Mouse (Mus musculus): ENCODE results near the gene Vcl. TPM values are rescaled to one million over a fixed set of nuclear protein-coding genes. Genes with fewer than 3 reads are reported as not detected.

Vcl gene
- polyA plus RNA-seq, 1 experiment = 23.9 TPM

- H3K4me3 ChIP-seq (replicated peaks; ENCODE audit: insufficient read depth, low read depth, low read length) = no peak overlapping the region
- no peak overlapping the region for H3K27ac ChIP-seq (ENCODE audit: insufficient read depth, low read length)
- DNase-seq = peak; percentile 15 to 17
- TF ChIP-seq POLR2A (IDR thresholded peaks at IDR 0.05; ENCODE audit: borderline replicate concordance, insufficient read depth, low read length) (no peak), CTCF (IDR thresholded peaks at IDR 0.05; ENCODE audit: borderline replicate concordance, insufficient read depth, low read depth, low read length) (no peak)
- no peaks in the 10 kb centered on the region for H3K27me3 ChIP-seq (ENCODE audit: control insufficient read depth, insufficient read depth, low read length)
- 37% methylated on average over 4 of the region's 4 CpGs for WGBS
- peaks cover 4% of the 10 kb centered on the region; the same call in 1 of the 2 replicates for H3K4me1 ChIP-seq (ENCODE audit: control insufficient read depth, insufficient read depth, low read length)
Observed at GRCm38 (mm10) chr14:20928308-20928685, 901 bp upstream of the Vcl start.

- H3K27ac ChIP-seq (ENCODE audit: insufficient read depth, low read length) = no peak overlapping the region
- 2% methylated on average over 19 of the region's 19 CpGs for WGBS
- DNase-seq = peak in 1 of 2 experiments; percentile 43
- H3K4me1 ChIP-seq (ENCODE audit: control insufficient read depth, insufficient read depth, low read length) = peaks cover 4% of the 10 kb centered on the region; the same call in 1 of the 2 replicates
- H3K4me3 ChIP-seq (replicated peaks; ENCODE audit: insufficient read depth, low read depth, low read length) = peak overlapping the region; percentile 91
- TF ChIP-seq POLR2A (IDR thresholded peaks at IDR 0.05; ENCODE audit: borderline replicate concordance, insufficient read depth, low read length) (no peak), CTCF (IDR thresholded peaks at IDR 0.05; ENCODE audit: borderline replicate concordance, insufficient read depth, low read depth, low read length) (no peak)
- no peaks in the 10 kb centered on the region for H3K27me3 ChIP-seq (ENCODE audit: control insufficient read depth, insufficient read depth, low read length)
Observed at GRCm38 (mm10) chr14:20929814-20930434, 726 bp downstream of the Vcl start.

- DNase-seq = peak in 1 of 2 experiments; percentile 21
Observed at GRCm38 (mm10) chr14:20930481-20931391, 1.5 kb downstream of the Vcl start.

GRCm38 (mm10) chr14:20938424-20938823, 9.2 kb downstream of the Vcl start:
- Histone ChIP-seq H3K4me1 (ENCODE audit: control insufficient read depth, insufficient read depth, low read length) (no peaks in the 10 kb centered on the region), H3K27me3 (ENCODE audit: control insufficient read depth, insufficient read depth, low read length) (no peaks in the 10 kb centered on the region), H3K27ac (ENCODE audit: insufficient read depth, low read length) (no peak overlapping the region), H3K4me3 (replicated peaks; ENCODE audit: insufficient read depth, low read depth, low read length) (no peak overlapping the region)
- DNase-seq = peak in 1 of 2 experiments; percentile 29
- TF ChIP-seq CTCF (IDR thresholded peaks at IDR 0.05; ENCODE audit: borderline replicate concordance, insufficient read depth, low read depth, low read length) = no peak
- 33% methylated on average over 2 of the region's 2 CpGs for WGBS

More at GRCm38 (mm10) chr14:20930481-20931391, 1.5 kb downstream of the Vcl start:
- H3K4me3 ChIP-seq (replicated peaks; ENCODE audit: insufficient read depth, low read depth, low read length) = peak overlapping the region; percentile 91
- WGBS = 64% methylated on average over 8 of the region's 8 CpGs
- H3K27me3 ChIP-seq (ENCODE audit: control insufficient read depth, insufficient read depth, low read length) = no peaks in the 10 kb centered on the region
- no peak overlapping the region for H3K27ac ChIP-seq (ENCODE audit: insufficient read depth, low read length)
- peaks cover 4% of the 10 kb centered on the region; the same call in 1 of the 2 replicates for H3K4me1 ChIP-seq (ENCODE audit: control insufficient read depth, insufficient read depth, low read length)
- no peak for TF ChIP-seq POLR2A (IDR thresholded peaks at IDR 0.05; ENCODE audit: borderline replicate concordance, insufficient read depth, low read length)
- no peak for TF ChIP-seq CTCF (IDR thresholded peaks at IDR 0.05; ENCODE audit: borderline replicate concordance, insufficient read depth, low read depth, low read length)

GRCm38 (mm10) chr14:20938860-20939259, 9.7 kb downstream of the Vcl start:
- TF ChIP-seq POLR2A (IDR thresholded peaks at IDR 0.05; ENCODE audit: borderline replicate concordance, insufficient read depth, low read length) = no peak
- no peak for TF ChIP-seq CTCF (IDR thresholded peaks at IDR 0.05; ENCODE audit: borderline replicate concordance, insufficient read depth, low read depth, low read length)
- Histone ChIP-seq H3K4me3 (replicated peaks; ENCODE audit: insufficient read depth, low read depth, low read length) (no peak overlapping the region), H3K27me3 (ENCODE audit: control insufficient read depth, insufficient read depth, low read length) (no peaks in the 10 kb centered on the region), H3K27ac (ENCODE audit: insufficient read depth, low read length) (no peak overlapping the region), H3K4me1 (ENCODE audit: control insufficient read depth, insufficient read depth, low read length) (no peaks in the 10 kb centered on the region)
- DNase-seq = no peak
- 8% methylated on average over 1 of the region's 1 CpGs for WGBS

GRCm38 (mm10) chr14:20945296-20945695, 16.1 kb downstream of the Vcl start:
- H3K4me3 ChIP-seq (replicated peaks; ENCODE audit: insufficient read depth, low read depth, low read length) = no peak overlapping the region
- no peak overlapping the region for H3K27ac ChIP-seq (ENCODE audit: insufficient read depth, low read length)
- no peak for DNase-seq
- TF ChIP-seq POLR2A (IDR thresholded peaks at IDR 0.05; ENCODE audit: borderline replicate concordance, insufficient read depth, low read length) (no peak), CTCF (IDR thresholded peaks at IDR 0.05; ENCODE audit: borderline replicate concordance, insufficient read depth, low read depth, low read length) (no peak)
- H3K27me3 ChIP-seq (ENCODE audit: control insufficient read depth, insufficient read depth, low read length) = no peaks in the 10 kb centered on the region
- 92% methylated on average over 2 of the region's 2 CpGs for WGBS
- H3K4me1 ChIP-seq (ENCODE audit: control insufficient read depth, insufficient read depth, low read length) = no peaks in the 10 kb centered on the region

GRCm38 (mm10) chr14:20956021-20956420, 26.8 kb downstream of the Vcl start:
- DNase-seq = peak in 1 of 2 experiments; percentile 19
- Histone ChIP-seq H3K4me3 (replicated peaks; ENCODE audit: insufficient read depth, low read depth, low read length) (no peak overlapping the region), H3K27ac (ENCODE audit: insufficient read depth, low read length) (no peak overlapping the region), H3K27me3 (ENCODE audit: control insufficient read depth, insufficient read depth, low read length) (no peaks in the 10 kb centered on the region), H3K4me1 (ENCODE audit: control insufficient read depth, insufficient read depth, low read length) (no peaks in the 10 kb centered on the region; the same call in 1 of the 2 replicates)
- TF ChIP-seq POLR2A (IDR thresholded peaks at IDR 0.05; ENCODE audit: borderline replicate concordance, insufficient read depth, low read length) (no peak), CTCF (IDR thresholded peaks at IDR 0.05; ENCODE audit: borderline replicate concordance, insufficient read depth, low read depth, low read length) (no peak)

Measured in cerebellum, adult 2 months (tissue).